Mouse (Mus musculus) gastrocnemius, postnatal 14 days (tissue): Measurements from ENCODE around the gene Cd37. TPM values are rescaled to one million over a fixed set of nuclear protein-coding genes. Genes with fewer than 3 reads are reported as not detected.

ENCODE experiments used
- DNase-seq: peaks from one replicate; pipeline ENCODE4 v3.0.0; 2021; ENCODE audit warnings: mixed read lengths
- intact Hi-C: fragments of 180-260 bp; cut with DNase I; formaldehyde crosslinking; loops from one replicate; pipeline ENCODE4 v1.15.1; 2025; ENCODE audit warnings: low total_unique reads
- total RNA-seq, 2 experiments: library from RNA; stranded (reverse); gene quantifications; 2 replicates each; pipeline ENCODE4 v1.2.3; 2021

Cd37 gene
- total RNA-seq, 2 experiments from 2014 or later, result 1.4 to 1.5 TPM

- DNase-seq, result no peak
- intact Hi-C loops, result no loop called here
These were observed 55.2 kb downstream of the Cd37 start for GRCm38 (mm10) chr7:45183672-45184071.

Other genes starting within 250 kb of the Cd37 start
- 10 to 100 TPM; 20.0 to 22.2 TPM for gene Irf3, start 241.5 kb downstream of the Cd37 start, total RNA-seq
- gene Bcl2l12, start 240.4 kb downstream of the Cd37 start, total RNA-seq, result 10 to 100 TPM in 1 of 2 experiments, 1 to 10 TPM in 1; 10.0 to 10.6 TPM
- 10 to 100 TPM; 35.6 to 40.1 TPM for gene Scaf1, start 222.8 kb downstream of the Cd37 start, total RNA-seq
- gene Rras, start 221.2 kb downstream of the Cd37 start, total RNA-seq, result 10 to 100 TPM; 43.1 to 53.1 TPM
- gene Prr12, start 186.2 kb downstream of the Cd37 start, total RNA-seq, result 10 to 100 TPM; 17.9 to 29.6 TPM
- gene Nosip, start 176.7 kb downstream of the Cd37 start, total RNA-seq, result 10 to 100 TPM; 34.3 to 35.2 TPM
- 1 to 10 TPM; 7.2 to 7.6 TPM for gene Prrg2, start 176.4 kb downstream of the Cd37 start, total RNA-seq
- gene Rcn3, start 146.9 kb downstream of the Cd37 start, total RNA-seq, result 10 to 100 TPM; 57.2 to 80.5 TPM
- 10 to 100 TPM; 62.5 to 64.4 TPM for gene Fcgrt, start 135.3 kb downstream of the Cd37 start, total RNA-seq
- 100 to 1,000 TPM; 599 to 696 TPM for gene Rps11, start 114.7 kb downstream of the Cd37 start, total RNA-seq
- gene Rpl13a, start 110.4 kb downstream of the Cd37 start, total RNA-seq, result 100 to 1,000 TPM; 742 to 866 TPM
- gene Gm45713, start 102.9 kb downstream of the Cd37 start, total RNA-seq, result not detected
- gene Flt3l, start 102.7 kb downstream of the Cd37 start, total RNA-seq, result 1 to 10 TPM; 1.9 to 2.5 TPM
- 10 to 100 TPM; 40.0 to 42.4 TPM for gene Pih1d1, start 84.8 kb downstream of the Cd37 start, total RNA-seq
- 10 to 100 TPM; 21.4 to 23.2 TPM for gene Aldh16a1, start 84.5 kb downstream of the Cd37 start, total RNA-seq
- gene Slc17a7, start 75.2 kb downstream of the Cd37 start, total RNA-seq, result 1 to 10 TPM; 3.6 to 4.3 TPM
- under 1 TPM; 0.16 to 0.23 TPM for gene Gfy, start 59.5 kb downstream of the Cd37 start, total RNA-seq
- not detected for gene Pth2, start 58.1 kb downstream of the Cd37 start, total RNA-seq
- 1 to 10 TPM; 2.1 to 2.6 TPM for gene Ccdc155, start 34.2 kb downstream of the Cd37 start, total RNA-seq
- gene Dkkl1, start 27.0 kb downstream of the Cd37 start, total RNA-seq, result not detected
- 10 to 100 TPM in 1 of 2 experiments, 1 to 10 TPM in 1; 7.1 to 10.9 TPM for gene Tead2, start 23.4 kb downstream of the Cd37 start, total RNA-seq
- not detected for gene Slc6a16, start 2.0 kb upstream of the Cd37 start, total RNA-seq
- not detected for gene Slc6a21, start 38.4 kb upstream of the Cd37 start, total RNA-seq
- 10 to 100 TPM; 23.5 to 24.5 TPM for gene Trpm4, start 94.7 kb upstream of the Cd37 start, total RNA-seq
- gene Hrc, start 96.2 kb upstream of the Cd37 start, total RNA-seq, result 100 to 1,000 TPM; 711 to 744 TPM
- under 1 TPM; 0.69 to 0.78 TPM for gene Ppfia3, start 127.9 kb upstream of the Cd37 start, total RNA-seq
- 1 to 10 TPM in 1 of 2 experiments, under 1 TPM in 1; 0.49 to 1.6 TPM for gene Lin7b, start 131.5 kb upstream of the Cd37 start, total RNA-seq
- 10 to 100 TPM; 90.1 to 93.1 TPM for gene Snrnp70, start 156.6 kb upstream of the Cd37 start, total RNA-seq
- 10 to 100 TPM; 39.6 to 44.1 TPM for gene Kcna7, start 166.5 kb upstream of the Cd37 start, total RNA-seq
- 1 to 10 TPM; 2.3 to 2.6 TPM for gene Ntf5, start 174.6 kb upstream of the Cd37 start, total RNA-seq
- gene Lhb, start 181.7 kb upstream of the Cd37 start, total RNA-seq, result under 1 TPM in 1 of 2 experiments, not detected in 1; 0.35 TPM
- 100 to 1,000 TPM; 167 to 213 TPM for gene Gys1, start 195.7 kb upstream of the Cd37 start, total RNA-seq
- 10 to 100 TPM; 20.3 to 23.7 TPM for gene Ruvbl2, start 199.0 kb upstream of the Cd37 start, total RNA-seq
- 100 to 1,000 TPM; 119 to 132 TPM for gene Ftl1, start 220.8 kb upstream of the Cd37 start, total RNA-seq
- 10 to 100 TPM; 20.1 to 22.4 TPM for gene Bax, start 227.8 kb upstream of the Cd37 start, total RNA-seq
- not detected for gene Tulp2, start 242.8 kb upstream of the Cd37 start, total RNA-seq
- 1 to 10 TPM; 6.0 to 6.2 TPM for gene Gm45808, start 247.7 kb upstream of the Cd37 start, total RNA-seq
- 10 to 100 TPM in 1 of 2 experiments, 1 to 10 TPM in 1; 9.4 to 10.5 TPM for gene Dhdh, start 249.7 kb upstream of the Cd37 start, total RNA-seq